Mouse (Mus musculus) ovary, adult 18-20 months (tissue): Measurements from ENCODE around the gene Becn1.

Experiments used
- DNase-seq: peaks from one replicate; pipeline ENCODE4 v3.0.0; 2022; ENCODE audit warnings: low spot score, mixed read lengths

Gene Becn1

DNA sequence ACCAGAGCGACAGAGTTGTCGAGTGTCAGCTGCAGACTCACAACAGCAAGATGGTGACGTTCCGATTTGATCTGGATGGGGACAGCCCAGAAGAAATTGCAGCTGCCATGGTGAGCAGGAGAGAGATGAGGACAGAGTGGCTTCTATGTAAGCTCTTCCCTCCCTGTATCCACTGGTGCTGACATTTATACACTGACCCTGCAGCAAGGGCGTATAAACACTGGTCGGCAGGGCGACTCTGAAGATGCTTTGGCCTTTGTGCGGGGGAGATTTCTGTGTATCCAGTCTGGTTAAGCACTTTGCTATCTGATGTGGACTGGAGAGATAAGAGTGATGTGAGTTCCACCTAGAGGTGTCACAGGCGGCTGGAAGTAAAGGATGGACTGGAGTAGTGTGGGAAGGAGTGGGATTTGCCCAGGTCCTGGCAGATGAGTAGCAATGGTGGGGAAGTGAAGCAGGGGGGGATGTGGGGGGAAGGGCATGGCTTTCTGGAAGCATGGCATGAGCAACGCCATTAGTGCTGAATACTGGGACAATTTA lies 32.4 kb downstream of the Becn1 start:
- DNase-seq, result no peak

DNA sequence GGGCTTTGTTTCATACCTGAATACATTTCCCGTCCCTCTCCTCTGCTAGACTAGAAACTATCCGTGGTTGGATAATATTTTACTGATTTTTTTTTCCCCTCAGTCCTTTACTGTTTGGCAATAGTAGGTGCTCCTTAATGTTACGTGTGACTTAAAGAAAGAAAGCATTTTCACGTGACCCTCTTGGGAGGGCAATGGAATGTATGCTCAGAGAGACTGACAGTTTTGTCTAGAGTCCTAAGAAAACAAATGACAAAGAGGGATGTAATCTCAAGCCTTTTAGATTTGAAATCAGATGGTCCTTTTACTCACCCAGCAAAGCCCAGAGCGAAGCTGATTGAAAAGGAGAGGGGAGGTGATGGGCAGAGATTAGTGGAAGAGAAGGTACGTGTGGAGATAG lies 36.2 kb downstream of the Becn1 start:
- DNase-seq, result no peak

DNA sequence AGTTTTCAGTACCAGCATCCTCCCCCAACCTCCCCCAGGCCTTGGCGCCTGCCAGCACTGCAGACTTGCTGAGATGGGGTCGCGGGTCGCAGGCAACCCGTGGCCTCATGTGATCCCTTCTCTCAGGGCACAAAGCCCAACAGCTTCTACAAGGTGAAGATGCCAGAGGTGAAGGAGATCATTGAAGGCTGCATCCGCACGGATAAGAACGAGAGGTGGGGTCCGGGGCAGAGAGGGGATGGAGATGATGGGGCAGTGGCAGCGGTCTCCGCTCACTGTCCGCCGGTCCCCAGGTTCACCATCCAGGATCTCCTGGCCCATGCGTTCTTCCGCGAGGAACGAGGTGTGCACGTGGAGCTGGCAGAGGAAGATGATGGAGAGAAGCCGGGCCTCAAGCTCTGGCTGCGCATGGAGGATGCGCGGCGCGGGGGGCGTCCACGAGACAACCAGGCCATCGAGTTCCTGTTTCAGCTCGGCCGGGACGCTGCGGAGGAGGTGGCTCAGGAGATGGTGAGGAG lies 37.1 kb downstream of the Becn1 start:
- DNase-seq, result no peak

DNA sequence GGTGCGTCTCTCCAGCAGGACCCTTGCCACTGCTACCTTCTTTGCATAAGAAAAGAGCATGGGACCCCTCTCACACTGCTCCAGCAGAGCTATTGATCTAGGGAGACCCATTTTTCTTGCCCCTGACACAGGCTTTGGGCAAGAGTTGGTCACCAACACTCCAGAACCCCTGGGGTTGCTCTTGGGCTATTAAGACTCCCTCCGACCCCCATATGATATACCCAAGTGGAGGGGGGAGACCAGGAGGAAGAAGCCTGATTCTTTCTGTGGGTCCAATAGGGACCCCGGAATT lies 38.2 kb downstream of the Becn1 start:
- DNase-seq, result no peak

DNA sequence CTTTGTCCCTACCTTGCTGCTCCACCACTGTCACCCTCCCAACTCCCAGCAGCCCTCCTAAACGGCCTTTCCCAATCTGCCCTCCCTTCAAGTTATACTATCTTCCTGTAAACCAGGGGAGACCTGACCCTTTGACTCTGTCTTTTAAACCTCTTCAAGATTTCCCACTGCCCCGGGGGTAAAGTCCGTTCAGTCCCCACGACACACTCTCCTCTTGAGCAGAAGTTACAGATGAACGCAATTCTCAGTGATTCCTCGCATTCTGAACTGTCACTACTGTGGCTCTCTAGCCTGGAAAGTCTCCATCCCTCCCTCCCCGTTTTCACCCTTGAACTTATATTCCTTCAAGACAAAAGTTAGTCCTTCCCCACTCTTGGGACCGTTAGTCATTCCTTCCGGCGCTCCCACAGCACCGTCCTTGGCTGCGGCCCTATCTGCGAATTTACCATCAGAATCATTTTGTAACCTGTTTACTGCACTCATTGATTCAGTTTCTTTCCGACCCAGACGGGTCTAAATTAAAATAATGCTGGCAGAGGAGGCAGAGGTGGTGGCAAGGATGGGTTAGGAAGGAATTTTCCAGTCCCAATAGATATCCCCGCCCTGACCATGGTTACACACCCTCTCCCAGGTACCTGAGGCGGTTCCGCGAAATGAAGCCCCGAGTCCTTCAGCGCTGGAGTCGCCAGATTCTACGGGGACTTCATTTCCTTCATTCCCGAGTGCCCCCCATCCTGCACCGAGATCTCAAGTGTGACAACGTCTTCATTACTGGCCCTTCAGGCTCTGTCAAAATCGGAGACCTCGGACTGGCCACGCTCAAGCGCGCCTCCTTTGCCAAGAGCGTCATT lies 38.7 kb downstream of the Becn1 start:
- DNase-seq, result no peak

DNA sequence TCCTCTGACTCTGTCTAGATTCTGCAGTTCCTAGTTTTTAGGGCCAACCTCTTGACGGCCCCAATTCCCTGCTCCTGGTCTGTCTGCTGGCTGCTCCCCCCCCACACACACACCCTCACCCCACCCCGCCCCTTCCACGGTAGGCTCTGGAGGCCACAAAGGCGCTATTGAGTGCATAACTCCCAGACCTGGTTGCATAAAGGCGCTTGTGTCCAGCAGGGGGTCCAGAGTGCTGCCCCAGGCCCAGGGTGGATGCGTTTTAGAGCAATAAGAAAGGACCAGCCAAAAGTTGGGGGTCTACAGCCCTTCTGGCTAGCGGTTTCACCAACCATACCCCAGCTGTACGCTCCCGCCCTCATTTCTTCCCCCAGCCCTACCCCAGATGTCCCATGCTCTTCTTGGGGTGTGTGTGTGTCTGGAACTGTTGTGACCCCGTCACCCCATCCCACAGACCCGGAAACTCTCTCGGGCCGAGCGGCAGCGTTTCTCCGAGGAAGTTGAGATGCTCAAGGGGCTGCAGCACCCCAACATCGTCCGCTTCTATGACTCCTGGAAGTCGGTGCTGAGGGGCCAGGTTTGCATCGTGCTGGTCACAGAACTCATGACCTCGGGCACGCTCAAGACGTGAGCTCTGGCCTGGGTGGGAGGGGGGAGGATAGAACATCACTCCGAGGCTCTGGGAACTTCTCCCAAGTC lies 39.7 kb downstream of the Becn1 start:
- no peak for DNase-seq

DNA sequence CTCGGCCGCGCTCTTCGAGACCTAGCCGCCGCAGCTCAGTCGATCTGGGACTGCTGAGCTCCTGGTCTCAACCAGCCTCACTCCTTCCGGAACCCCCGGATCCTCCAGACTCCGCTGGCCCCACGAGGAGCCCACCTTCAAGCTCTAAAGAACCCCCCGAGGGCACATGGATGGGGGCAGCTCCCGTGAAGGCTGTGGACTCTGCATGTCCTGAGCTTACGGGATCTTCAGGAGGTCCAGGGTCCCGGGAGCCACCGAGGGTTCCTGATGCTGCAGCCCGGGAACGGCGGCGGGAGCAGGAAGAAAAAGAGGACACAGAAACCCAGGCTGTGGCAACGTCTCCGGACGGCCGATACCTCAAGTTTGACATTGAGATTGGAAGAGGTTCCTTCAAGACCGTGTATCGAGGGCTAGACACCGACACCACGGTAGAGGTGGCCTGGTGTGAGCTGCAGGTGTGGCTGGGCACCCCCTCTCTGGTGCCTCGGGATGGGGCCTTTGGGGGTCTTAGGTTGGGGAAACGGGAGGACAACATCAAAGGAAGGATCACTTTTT lies 41.2 kb downstream of the Becn1 start:
- DNase-seq, result no peak

DNA sequence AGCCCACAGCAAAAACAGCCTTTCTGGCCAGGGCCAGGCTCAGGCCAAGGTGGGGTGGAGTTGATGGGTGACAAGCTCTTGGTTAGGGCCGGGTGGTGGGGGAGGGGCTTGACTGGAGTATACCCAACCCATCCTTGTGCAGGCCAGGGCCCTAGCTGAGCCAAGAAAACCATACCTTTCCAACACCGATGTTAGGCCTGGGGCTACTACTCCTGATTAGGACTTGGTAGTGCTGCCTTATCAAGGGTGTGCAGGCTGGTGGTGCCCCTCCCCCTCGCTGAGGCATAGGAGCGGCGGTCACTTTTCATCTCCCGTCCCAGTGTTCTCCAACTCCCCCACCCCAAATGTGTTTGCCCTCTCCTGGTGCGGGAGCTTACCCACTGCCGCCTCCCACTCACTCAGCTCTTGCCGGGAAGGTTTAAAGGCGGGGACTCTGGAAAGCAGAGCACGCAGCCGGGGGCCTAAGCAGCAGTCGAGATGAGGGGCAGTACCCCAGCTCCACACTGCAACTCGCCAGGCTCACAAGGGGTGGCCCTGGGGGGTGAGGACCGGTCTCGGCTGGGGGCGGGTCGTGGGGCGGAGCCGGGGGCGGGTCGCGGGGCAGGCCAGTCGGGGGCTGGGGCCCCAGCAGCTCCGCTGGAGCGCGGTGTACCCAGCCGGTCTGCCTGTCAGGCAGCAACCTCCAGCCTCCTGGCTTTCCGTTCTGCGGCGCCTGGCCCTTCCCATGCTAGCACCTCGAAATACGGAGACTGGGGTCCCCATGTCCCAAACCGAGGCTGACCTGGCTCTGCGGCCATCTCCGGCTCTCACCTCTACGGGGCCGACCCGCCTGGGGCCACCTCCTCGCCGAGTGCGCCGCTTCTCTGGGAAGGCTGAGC lies 41.9 kb downstream of the Becn1 start, which contains the start of gene Wnk4:
Wnk4 (plus strand) TSS at position 620 of the 878 bp plus-strand sequence.
- DNase-seq, result peak; percentile 62

DNA sequence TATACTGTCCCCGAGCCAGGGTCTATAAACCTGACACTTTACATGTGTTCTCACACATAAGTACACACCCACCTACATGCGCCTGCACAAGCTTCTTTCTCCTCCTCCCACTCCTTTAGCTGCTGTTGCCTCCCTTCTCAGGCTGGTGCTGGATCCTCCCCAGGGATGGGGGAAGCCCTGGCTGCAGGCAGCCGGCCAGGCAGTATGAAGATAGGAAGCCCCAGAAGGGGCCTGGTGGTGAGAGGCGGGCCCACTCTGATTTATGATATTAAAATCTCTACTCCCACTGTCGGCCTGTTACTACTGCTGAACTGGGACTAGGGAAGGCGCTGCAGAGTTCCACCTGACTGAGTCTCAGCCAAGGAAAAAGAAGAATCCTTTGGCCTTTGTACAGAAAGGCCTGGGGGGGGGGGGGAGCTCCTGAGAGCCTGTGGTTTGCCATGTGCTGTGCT lies 42.8 kb downstream of the Becn1 start:
- DNase-seq, result peak; percentile 80

DNA sequence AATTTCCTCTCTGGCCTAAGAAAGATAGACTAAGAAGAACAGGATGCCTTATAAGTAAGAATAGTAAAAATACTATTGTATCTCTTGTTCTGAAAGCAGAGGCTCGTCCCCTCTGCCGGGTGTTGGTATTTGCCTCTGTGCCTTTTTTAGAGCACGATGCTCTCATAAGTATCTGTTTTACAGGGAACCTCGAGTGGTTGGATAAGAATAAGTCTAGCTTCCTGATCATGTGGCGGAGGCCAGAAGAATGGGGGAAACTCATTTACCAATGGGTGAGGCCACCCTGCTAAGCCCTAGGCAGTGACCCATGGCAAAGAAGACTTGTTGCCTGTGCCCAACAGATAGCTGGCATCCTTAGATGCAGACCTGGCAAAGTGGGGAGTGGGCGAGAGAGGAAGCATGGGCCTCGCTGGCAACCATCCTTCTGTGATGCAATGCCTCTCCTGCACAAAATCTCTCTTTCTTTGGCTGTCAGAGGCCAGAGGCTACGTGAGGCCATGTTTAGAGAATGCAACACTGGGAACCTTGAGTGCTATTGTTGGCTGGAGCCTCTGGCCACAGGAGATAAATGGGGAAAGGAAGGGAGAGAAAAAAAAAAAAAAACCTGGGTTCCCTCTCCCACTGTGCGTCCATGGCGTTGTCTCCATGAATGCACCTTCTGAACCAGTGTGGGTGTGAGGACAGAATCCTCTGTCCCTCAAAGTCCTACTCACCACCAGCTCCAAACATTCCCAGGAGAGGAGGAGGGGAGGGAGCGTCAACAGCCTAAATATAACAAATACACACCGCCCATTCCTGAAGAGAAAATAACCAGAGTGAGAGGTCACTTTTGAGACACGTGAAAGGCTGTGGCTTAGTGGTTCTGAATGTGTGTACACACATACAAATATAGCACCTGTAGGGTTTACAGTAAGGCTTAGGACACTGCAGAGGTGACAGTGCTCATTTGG lies 46.0 kb downstream of the Becn1 start:
- DNase-seq, result no peak

DNA sequence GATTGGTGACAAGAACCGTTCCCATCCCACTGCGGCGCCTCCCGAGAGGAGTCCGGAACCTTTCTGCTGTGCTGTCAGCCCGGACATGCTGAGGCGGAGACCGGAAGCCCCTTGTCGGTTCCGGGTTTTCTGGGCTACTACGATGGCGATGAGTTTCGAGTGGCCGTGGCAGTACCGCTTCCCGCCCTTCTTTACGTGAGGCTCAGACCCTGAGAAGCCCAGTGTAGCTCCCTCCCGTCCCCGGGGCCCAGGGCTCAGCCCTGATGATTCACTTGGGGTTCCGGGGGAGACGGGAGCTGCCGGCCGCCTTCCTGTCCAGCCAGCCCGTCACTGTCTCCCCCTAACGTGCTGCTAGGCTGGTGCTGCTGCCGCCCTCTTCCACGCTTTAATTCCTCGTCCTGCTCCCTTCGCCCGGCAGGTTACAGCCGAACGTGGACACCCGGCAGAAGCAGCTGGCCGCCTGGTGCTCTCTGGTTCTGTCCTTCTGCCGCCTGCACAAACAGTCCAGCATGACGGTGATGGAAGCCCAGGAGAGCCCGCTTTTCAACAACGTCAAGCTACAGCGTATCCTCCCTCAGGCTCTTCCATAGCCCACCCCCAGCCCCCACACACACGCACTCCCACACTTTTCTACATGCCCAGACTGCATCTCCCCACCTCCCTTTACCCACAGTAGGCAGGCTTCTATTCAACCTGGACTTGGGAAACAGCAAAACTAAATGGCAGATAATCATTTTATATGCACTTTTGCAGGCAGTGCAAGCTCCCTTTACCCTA lies 48.3 kb downstream of the Becn1 start, which contains the start of gene Vps25:
Vps25 (plus strand) TSS at position 95 of the 777 bp plus-strand sequence.
- DNase-seq, result peak; percentile 73

DNA sequence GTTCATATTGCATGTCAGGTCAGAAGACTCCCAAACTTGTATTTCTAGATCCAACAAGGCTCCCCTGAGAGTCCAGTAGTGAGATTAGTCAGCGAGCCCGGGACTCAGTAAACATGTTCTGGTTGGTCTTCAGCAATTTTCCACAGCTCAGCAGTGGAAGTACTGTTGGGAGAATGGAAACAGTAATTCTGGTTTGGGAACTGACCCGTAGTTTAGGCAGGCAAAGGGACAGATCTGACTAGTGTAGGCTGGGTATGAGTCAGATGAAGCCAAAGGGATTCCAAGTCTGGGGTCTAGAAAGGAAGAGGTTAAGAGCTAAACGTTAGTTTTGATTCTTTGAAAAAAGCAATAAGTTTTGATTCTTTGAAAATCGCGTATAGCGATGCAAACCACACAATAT lies 49.1 kb downstream of the Becn1 start:
- DNase-seq, result no peak

DNA sequence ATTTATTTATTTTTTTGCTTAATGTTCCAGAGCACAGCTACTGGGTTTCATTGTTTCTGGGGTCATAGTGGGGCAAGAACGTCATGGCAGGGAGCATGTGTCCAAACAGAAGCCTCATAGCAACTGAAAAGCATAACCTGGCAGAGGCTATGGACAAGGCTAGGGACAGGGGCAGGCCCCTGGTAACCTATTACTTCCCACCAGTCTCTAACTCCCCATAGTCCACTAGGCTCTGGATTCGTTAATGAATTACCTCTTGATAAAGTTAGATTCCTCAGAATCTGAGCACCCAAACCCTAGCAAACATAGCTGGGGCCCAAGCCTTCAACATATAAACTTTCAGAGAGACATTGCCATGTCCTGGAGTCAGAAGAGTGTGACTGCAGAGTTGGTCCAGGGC lies 51.1 kb downstream of the Becn1 start:
- DNase-seq, result no peak

DNA sequence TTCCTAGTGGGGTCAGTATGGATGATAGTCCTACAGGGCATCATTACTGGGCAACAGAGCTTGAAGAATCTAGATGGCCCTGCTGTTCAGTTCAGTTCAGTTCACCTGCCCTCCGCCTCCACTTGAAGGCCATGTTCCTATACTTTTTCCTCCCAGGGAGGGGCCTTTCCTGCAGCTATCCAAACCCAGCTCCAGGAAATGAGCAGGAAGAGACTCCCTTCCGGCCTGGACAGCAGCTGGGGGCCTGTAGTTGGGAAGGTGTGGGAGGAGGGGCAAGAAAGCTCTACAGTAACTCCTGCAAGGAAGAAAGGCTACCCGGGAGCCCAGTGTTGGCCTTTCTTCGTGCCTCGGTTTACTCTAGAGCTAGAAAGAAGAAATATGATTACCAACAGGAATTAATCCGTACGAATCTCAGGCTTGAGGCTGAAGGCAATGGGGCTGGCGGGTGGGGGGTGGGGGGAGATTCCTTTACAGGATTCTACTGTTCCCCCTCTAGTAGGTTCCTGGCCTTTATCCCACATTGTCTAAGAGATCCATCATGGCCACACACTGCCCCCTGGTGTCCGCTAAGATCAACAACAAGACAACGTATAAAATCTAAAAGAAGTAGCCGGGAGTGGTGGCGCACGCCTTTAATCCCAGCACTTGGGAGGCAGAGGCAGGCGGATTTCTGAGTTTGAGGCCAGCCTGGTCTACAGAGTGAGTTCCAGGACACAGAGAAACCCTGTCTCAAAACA lies 53.7 kb downstream of the Becn1 start:
- no peak for DNase-seq

DNA sequence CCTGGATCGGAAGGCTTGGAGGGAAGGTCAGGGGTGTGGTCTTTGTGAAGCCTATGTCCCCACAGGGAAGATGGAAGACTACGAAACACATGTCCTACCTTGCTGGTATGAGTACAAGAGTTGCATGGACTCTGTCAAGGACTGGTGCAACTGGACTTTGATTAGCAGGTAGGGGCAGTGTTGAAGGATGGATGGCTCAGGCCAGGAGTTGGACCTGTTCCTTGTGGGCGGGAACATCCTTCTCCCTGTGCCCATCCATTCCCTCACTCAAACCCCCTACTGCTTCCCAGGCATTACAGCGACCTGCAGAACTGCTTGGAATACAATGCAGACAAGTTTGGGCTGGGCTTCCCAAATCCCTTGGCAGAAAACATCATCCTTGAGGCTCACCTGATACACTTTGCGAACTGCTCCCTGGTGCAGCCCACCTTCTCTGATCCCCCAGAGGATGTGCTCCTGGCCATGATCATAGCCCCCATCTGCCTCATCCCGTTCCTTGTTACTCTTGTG lies 54.5 kb downstream of the Becn1 start:
- DNase-seq, result no peak

DNA sequence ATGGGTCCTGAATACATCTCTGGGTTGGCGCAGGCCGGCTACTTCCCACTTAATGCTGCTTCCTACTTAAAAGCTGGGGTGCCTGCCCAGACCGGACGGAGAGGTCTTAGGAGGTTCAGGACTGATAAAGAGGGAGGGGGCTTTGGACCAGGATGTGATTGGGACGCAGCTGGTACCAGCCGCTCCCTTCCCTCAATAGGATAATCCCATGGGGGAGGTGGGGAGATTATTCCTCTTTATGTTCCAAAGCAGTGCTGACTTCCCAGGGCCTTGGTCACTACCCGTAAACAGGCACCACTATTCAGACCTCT lies 55.4 kb downstream of the Becn1 start:
- no peak for DNase-seq

DNA sequence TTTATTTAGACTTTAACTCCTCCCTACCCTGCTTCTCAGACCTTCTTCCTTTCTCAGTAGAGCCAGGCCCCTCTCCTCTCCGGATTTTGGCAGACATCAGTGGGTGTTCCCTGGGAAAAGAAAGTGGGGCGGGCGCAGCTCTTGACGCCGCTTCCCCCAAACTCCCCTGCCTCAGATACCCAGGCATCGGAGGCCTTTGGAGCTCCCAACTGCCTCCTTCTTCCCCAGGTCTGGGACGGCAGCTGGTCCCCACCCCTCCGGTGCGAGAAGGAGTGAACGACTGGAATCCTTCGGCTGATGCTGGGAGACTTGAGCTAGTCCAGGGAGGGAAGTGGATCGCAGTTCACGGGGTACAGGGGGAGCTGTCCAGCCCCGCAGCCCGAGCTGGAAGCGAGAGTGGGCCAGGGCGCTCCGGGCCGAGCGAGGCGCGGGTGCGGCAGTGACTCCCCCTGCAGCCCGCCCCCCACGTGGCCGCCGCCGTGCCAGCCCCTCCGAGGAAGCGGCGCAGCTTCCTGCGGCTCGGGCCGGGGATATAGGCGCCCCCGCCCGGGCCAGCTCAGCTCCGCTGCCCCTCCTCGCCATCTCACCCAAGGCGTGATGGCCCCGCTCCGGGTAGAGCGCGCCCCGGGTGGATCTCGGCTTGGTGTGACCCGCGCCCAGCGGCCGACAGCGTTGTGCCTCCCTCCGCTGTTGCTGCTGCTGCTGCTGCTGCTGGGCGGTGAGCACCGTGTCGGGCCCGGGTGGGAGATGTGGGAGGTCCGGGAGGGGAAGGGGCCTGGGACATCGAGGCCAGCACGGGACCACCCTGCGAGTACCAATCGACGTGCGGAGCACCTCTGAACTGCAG lies 56.0 kb downstream of the Becn1 start, which contains the start of gene Ramp2:
Ramp2 (plus strand) TSS at position 174 of the 847 bp plus-strand sequence.
- no peak for DNase-seq

DNA sequence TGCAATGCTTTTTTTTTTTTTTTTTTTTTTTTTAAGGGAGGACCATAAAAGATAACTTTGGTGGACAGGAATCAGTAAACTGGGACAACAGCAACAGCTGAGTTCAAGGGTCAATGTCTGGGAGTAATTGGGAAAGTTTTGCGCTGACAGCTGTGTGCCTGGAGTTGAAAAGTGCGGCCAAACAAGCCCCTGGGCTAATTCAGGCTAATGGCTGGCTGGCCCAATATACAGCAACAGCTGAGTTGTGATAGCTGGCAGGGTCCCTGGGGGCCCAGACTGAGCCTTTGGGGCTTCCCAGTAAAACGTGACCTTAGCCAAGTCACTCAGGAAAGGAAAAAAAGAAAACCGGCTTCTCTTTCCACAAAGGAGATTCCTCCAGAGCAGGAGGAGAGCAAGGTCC lies 57.0 kb downstream of the Becn1 start:
- no peak for DNase-seq
